Mouse (Mus musculus) adipocyte (in vitro differentiated cells): Measurements from ENCODE around the gene Ccn6.
A peak's percentile ranks its signal among the peaks of the same experiment; 100 is the strongest.

Experiments used
- DNase-seq: peaks from one replicate; pipeline ENCODE4 v3.0.0-alpha.2; 2016; ENCODE audit warnings: low spot score

Gene Ccn6

GRCm38 (mm10) chr10:39161406-39161805, 2.2 kb downstream of the Ccn6 start:
- no peak for DNase-seq

GRCm38 (mm10) chr10:39158306-39158705, 5.3 kb downstream of the Ccn6 start:
- no peak for DNase-seq

GRCm38 (mm10) chr10:39157321-39157720, 6.3 kb downstream of the Ccn6 start:
- peak; percentile 8 for DNase-seq

- no peak for DNase-seq
Observed at GRCm38 (mm10) chr10:39156719-39157118, 6.9 kb downstream of the Ccn6 start.

GRCm38 (mm10) chr10:39142216-39142615, 21.4 kb downstream of the Ccn6 start:
- no peak for DNase-seq

GRCm38 (mm10) chr10:39141401-39141800, 22.2 kb downstream of the Ccn6 start:
- DNase-seq, result no peak

- no peak for DNase-seq
Observed at GRCm38 (mm10) chr10:39140843-39141242, 22.8 kb downstream of the Ccn6 start.

GRCm38 (mm10) chr10:39138761-39139160, 24.8 kb downstream of the Ccn6 start:
- no peak for DNase-seq

- DNase-seq, result no peak
Observed at GRCm38 (mm10) chr10:39137766-39138165, 25.8 kb downstream of the Ccn6 start.

GRCm38 (mm10) chr10:39133462-39134310, 29.9 kb downstream of the Ccn6 start, which contains the start of the genes Fam229b and Tube1:
Gene Fam229b, minus strand, starts transcription at chr10:39133914.
Gene Tube1, plus strand, starts transcription at chr10:39133976.
- DNase-seq, result peak; percentile 89

- peak; percentile 29 for DNase-seq
Observed at GRCm38 (mm10) chr10:39121412-39121811, 42.2 kb downstream of the Ccn6 start.

GRCm38 (mm10) chr10:39109489-39109874, 54.1 kb downstream of the Ccn6 start:
- no peak for DNase-seq

- DNase-seq, result no peak
Observed at GRCm38 (mm10) chr10:39108837-39109488, 54.6 kb downstream of the Ccn6 start.

GRCm38 (mm10) chr10:39106935-39107334, 56.7 kb downstream of the Ccn6 start:
- DNase-seq, result no peak

- no peak for DNase-seq
Observed at GRCm38 (mm10) chr10:39106413-39106812, 57.2 kb downstream of the Ccn6 start.

GRCm38 (mm10) chr10:39104803-39105449, 58.7 kb downstream of the Ccn6 start:
- no peak for DNase-seq
